Mouse (Mus musculus): ENCODE measurements around the gene Cdkn2d. TPM values are rescaled to one million over a fixed set of nuclear protein-coding genes. Genes with fewer than 3 reads are reported as not detected.
A peak's percentile ranks its signal among the peaks of the same experiment; 100 is the strongest.

Gene Cdkn2d
- 101 and 107 TPM in 2 replicates for polyA plus RNA-seq (2014; fragmentation: Nextera tagmentation; extraction: Ambion mirVana)

DNA sequence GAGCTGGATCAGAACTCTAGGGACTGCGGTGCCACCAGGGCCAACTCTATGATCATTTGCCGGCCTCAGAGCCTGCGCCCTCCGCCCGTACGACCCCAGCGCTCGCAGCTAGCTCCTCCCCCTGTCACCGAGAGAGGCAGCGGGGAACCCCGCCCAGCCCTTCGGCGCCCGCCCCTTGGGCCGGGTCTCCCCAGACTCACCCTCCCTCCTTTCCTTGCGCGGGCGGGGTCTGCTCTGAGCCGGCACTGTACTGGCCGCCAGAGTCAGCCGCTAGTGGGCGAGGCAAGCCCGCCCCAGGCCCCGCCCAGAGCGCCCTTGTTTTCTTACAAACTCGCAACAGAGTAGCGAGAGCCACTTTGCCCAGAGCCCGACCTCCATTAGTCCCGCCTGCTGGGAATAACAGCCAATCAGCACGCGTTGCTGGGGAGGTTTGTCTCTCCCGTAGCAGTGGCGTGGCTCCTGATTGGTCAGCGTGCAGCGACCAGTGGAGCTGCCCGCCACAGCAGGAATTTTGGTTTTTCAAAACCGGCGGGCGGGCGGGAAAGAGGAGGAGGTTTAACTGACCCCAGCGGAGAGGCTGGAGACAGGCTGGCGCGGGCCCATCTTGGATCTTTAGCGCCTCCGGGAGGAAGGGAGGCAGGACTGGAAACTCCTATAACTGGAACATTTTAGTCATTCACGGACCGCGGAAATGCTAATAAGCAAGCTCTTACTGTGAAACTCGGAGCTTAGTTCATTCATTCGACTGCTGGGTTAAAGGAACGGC lies at the start of gene Cdkn2d:
Gene Cdkn2d, minus strand, starts transcription at position 386 of the 766 bp plus-strand sequence.
- ATAC-seq, result peak; percentile 95
- peak within 1 kb of the TSS; percentile 80 for H3K27ac ChIP-seq (ENCODE audit: low read depth, low read length)
- H3K4me1 ChIP-seq (ENCODE audit: control insufficient read depth, insufficient read depth, low read length), result peaks cover 24% of the 10 kb centered on the region
- H3K27me3 ChIP-seq (replicated peaks; ENCODE audit: control insufficient read depth, insufficient read depth, low read length), result no peaks in the 10 kb centered on the region
- peak within 1 kb of the TSS; percentile 84 for H3K9ac ChIP-seq (ENCODE audit: low read length)
- H3K9me3 ChIP-seq (replicated peaks; ENCODE audit: control insufficient read depth, low read length), result no peaks in the 10 kb centered on the region
- under 1% methylated on average over 48 of the region's 51 CpGs for WGBS
- peak within 1 kb of the TSS; percentile 73 for H3K4me3 ChIP-seq (ENCODE audit: low read depth, low read length)
- DNase-seq (ENCODE audit: low spot score), result peak; percentile 100
- no peaks in the 10 kb centered on the region for H3K36me3 ChIP-seq (ENCODE audit: control insufficient read depth, insufficient read depth, low read length)
- H3K4me2 ChIP-seq (ENCODE audit: low read length), result peak within 1 kb of the TSS; percentile 59

DNA sequence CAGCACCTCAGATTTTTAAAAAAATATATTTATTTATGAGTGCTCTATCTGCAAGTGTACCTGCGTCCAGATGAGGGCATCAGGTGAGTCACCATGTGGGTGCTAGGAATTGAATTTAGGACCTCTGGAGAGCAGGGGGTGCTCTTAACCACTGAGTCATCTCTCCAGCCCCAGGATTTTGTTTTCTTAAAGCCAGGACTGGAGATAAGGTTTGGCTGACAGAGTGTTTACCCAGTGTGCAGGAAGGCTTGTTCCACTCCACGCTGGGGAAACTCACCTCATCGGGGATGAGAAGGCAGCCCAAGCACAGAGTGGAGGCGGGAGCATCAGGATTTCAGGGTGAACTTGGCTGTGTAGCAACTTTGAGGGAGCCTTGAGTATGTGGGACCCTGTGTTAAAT lies 49.2 kb upstream of the Cdkn2d start:
- Histone ChIP-seq H3K4me1 (ENCODE audit: control insufficient read depth, insufficient read depth, low read length) (no peaks in the 10 kb centered on the region), H3K27ac (ENCODE audit: low read depth, low read length) (no peak overlapping the region), H3K4me2 (ENCODE audit: low read length) (no peak overlapping the region), H3K4me3 (ENCODE audit: low read depth, low read length) (no peak overlapping the region), H3K9ac (ENCODE audit: low read length) (no peak overlapping the region), H3K9me3 (replicated peaks; ENCODE audit: control insufficient read depth, low read length) (no peaks in the 10 kb centered on the region), H3K27me3 (replicated peaks; ENCODE audit: control insufficient read depth, insufficient read depth, low read length) (no peaks in the 10 kb centered on the region), H3K36me3 (ENCODE audit: control insufficient read depth, insufficient read depth, low read length) (peaks cover 41% of the 10 kb centered on the region)
- DNase-seq (ENCODE audit: low spot score), result no peak
- WGBS, result 94% methylated on average over 4 of the region's 4 CpGs
- ATAC-seq, result no peak

DNA sequence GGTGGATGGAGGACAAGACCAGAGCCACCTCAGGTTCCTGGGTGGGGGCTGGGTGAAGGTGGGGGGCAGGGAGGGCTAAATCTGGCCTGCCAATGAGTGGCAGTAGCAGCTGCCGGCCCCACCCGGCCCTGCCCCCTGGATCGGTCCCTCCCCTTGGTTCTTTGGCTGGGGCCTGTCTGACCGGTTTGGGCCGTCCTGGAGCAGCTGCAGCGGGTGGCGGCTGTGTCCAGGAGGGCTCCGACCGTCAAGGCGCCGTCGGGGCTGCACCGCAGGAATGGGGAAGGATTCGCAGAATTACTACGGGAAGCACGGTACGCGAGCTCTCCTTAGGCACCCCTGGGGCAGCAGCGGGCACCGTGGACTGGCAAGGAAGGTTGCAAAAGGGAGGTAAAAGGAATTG lies 46.4 kb upstream of the Cdkn2d start:
- no peak overlapping the region for H3K4me2 ChIP-seq (ENCODE audit: low read length)
- no peak overlapping the region for H3K4me3 ChIP-seq (ENCODE audit: low read depth, low read length)
- WGBS, result 21% methylated on average over 19 of the region's 20 CpGs
- DNase-seq (ENCODE audit: low spot score), result no peak
- no peak overlapping the region for H3K9ac ChIP-seq (ENCODE audit: low read length)
- peaks cover 22% of the 10 kb centered on the region for H3K36me3 ChIP-seq (ENCODE audit: control insufficient read depth, insufficient read depth, low read length)
- H3K27me3 ChIP-seq (replicated peaks; ENCODE audit: control insufficient read depth, insufficient read depth, low read length), result no peaks in the 10 kb centered on the region
- no peak for ATAC-seq
- 0 out of 2 replicates have a peak, but pooled peaks cover 2% of the 10 kb centered on the region for H3K4me1 ChIP-seq (ENCODE audit: control insufficient read depth, insufficient read depth, low read length)
- H3K27ac ChIP-seq (ENCODE audit: low read depth, low read length), result no peak overlapping the region
- H3K9me3 ChIP-seq (replicated peaks; ENCODE audit: control insufficient read depth, low read length), result no peaks in the 10 kb centered on the region

- Histone ChIP-seq H3K9ac (ENCODE audit: low read length) (no peak overlapping the region), H3K9me3 (replicated peaks; ENCODE audit: control insufficient read depth, low read length) (no peaks in the 10 kb centered on the region), H3K4me2 (ENCODE audit: low read length) (no peak overlapping the region), H3K4me3 (ENCODE audit: low read depth, low read length) (no peak overlapping the region), H3K27ac (ENCODE audit: low read depth, low read length) (no peak overlapping the region), H3K36me3 (ENCODE audit: control insufficient read depth, insufficient read depth, low read length) (peaks cover 10% of the 10 kb centered on the region; the same call in 1 of the 2 replicates), H3K4me1 (ENCODE audit: control insufficient read depth, insufficient read depth, low read length) (0 out of 2 replicates have a peak, but pooled peaks cover 4% of the 10 kb centered on the region), H3K27me3 (replicated peaks; ENCODE audit: control insufficient read depth, insufficient read depth, low read length) (no peaks in the 10 kb centered on the region)
- DNase-seq (ENCODE audit: low spot score) (no peak), ATAC-seq (no peak)
- WGBS, result 73% methylated on average over 8 of the region's 8 CpGs
These were observed 45.3 kb upstream of the Cdkn2d start for GRCm38 (mm10) chr9:21336491-21336890.

- no peaks in the 10 kb centered on the region; the same call in 1 of the 2 replicates for H3K9me3 ChIP-seq (replicated peaks; ENCODE audit: control insufficient read depth, low read length)
- H3K4me1 ChIP-seq (ENCODE audit: control insufficient read depth, insufficient read depth, low read length), result 0 out of 2 replicates have a peak, but pooled peaks cover 4% of the 10 kb centered on the region
- H3K27me3 ChIP-seq (replicated peaks; ENCODE audit: control insufficient read depth, insufficient read depth, low read length), result no peaks in the 10 kb centered on the region
- H3K4me3 ChIP-seq (ENCODE audit: low read depth, low read length), result no peak overlapping the region
- WGBS, result 78% methylated on average over 4 of the region's 4 CpGs
- DNase-seq (ENCODE audit: low spot score) (no peak), ATAC-seq (no peak)
- H3K9ac ChIP-seq (ENCODE audit: low read length), result no peak overlapping the region
- no peak overlapping the region for H3K27ac ChIP-seq (ENCODE audit: low read depth, low read length)
- no peak overlapping the region for H3K4me2 ChIP-seq (ENCODE audit: low read length)
- 0 out of 2 replicates have a peak, but pooled peaks cover 7% of the 10 kb centered on the region for H3K36me3 ChIP-seq (ENCODE audit: control insufficient read depth, insufficient read depth, low read length)
These were observed 44.2 kb upstream of the Cdkn2d start for GRCm38 (mm10) chr9:21335391-21335790.

- no peak overlapping the region for H3K9ac ChIP-seq (ENCODE audit: low read length)
- no peak overlapping the region for H3K4me2 ChIP-seq (ENCODE audit: low read length)
- DNase-seq (ENCODE audit: low spot score) (no peak), ATAC-seq (no peak)
- no peak overlapping the region for H3K4me3 ChIP-seq (ENCODE audit: low read depth, low read length)
- H3K9me3 ChIP-seq (replicated peaks; ENCODE audit: control insufficient read depth, low read length), result no peaks in the 10 kb centered on the region; the same call in 1 of the 2 replicates
- 0 out of 2 replicates have a peak, but pooled peaks cover 1% of the 10 kb centered on the region for H3K36me3 ChIP-seq (ENCODE audit: control insufficient read depth, insufficient read depth, low read length)
- 0 out of 2 replicates have a peak, but pooled peaks cover 4% of the 10 kb centered on the region for H3K4me1 ChIP-seq (ENCODE audit: control insufficient read depth, insufficient read depth, low read length)
- H3K27ac ChIP-seq (ENCODE audit: low read depth, low read length), result no peak overlapping the region
- no peaks in the 10 kb centered on the region for H3K27me3 ChIP-seq (replicated peaks; ENCODE audit: control insufficient read depth, insufficient read depth, low read length)
These were observed 43.5 kb upstream of the Cdkn2d start for GRCm38 (mm10) chr9:21334747-21335146.

DNA sequence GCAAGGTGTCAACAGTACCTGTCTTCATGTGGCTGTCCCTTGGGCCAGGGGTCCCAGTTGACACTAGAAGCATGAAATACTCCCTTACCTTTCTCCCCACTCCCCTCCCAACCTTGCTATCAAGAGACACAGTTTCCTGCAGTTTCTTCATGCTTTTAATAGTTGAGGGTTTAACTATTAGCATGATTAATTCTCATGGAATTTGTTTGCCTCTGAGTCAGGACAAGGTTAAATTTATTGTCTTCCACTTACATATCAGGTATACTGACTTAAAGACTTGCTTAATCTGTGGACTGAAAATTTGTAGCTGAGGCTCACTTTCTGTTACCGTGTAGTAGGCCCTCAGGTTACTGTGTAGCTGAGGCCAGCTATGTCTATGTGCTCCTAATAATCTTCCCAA lies 42.3 kb upstream of the Cdkn2d start:
- Histone ChIP-seq H3K36me3 (ENCODE audit: control insufficient read depth, insufficient read depth, low read length) (no peaks in the 10 kb centered on the region), H3K4me1 (ENCODE audit: control insufficient read depth, insufficient read depth, low read length) (0 out of 2 replicates have a peak, but pooled peaks cover 4% of the 10 kb centered on the region), H3K9ac (ENCODE audit: low read length) (no peak overlapping the region), H3K4me2 (ENCODE audit: low read length) (no peak overlapping the region), H3K4me3 (ENCODE audit: low read depth, low read length) (no peak overlapping the region), H3K27ac (ENCODE audit: low read depth, low read length) (no peak overlapping the region), H3K27me3 (replicated peaks; ENCODE audit: control insufficient read depth, insufficient read depth, low read length) (no peaks in the 10 kb centered on the region), H3K9me3 (replicated peaks; ENCODE audit: control insufficient read depth, low read length) (no peaks in the 10 kb centered on the region; the same call in 1 of the 2 replicates)
- ATAC-seq (no peak), DNase-seq (ENCODE audit: low spot score) (no peak)
- 97% methylated on average over 1 of the region's 1 CpGs for WGBS

DNA sequence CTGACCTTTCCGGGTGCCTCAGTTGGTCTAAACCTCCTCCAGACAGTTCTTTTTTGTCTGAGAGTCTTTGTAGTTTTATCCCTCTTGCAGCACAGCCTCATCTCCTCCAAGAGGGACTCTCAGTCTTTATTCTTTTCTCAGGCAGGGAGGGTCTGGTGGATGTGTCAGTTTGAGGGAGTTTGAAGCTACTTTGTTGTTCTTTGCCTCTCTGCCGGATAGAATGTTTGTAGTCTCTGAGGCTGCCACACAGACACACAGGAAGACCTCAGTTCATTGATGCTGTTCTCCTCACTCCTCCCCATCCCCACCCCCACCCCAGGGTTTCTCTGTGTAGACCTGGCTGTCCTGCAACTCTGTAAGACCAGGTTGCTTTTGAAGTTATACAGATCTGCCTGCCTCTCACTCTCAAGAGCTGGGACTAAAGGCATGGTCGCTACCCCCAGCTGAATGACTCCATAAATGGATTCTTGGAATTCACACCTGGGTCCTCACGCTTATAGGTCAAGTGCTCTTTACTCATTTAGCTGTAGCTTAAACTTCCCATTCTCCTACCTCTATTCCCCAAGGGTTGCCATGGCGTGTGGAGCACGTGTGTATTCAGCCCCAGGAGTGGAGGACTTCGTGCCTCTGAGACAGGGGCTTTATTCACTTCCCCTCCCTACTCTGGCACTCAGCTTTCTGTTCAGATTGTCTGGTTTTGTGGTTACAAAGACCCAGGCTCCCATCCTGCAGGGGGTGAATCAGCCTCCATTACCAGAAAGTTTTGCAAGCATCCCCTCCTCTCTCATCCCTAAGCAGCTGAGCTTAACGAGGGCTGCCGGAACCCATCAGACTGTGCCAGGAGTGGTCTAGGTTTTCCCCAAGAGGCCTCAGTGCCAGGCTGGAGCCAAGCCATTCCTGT lies 41.2 kb upstream of the Cdkn2d start:
- no peaks in the 10 kb centered on the region for H3K36me3 ChIP-seq (ENCODE audit: control insufficient read depth, insufficient read depth, low read length)
- peak; percentile 7 for DNase-seq (ENCODE audit: low spot score)
- H3K9ac ChIP-seq (ENCODE audit: low read length), result no peak overlapping the region
- H3K27me3 ChIP-seq (replicated peaks; ENCODE audit: control insufficient read depth, insufficient read depth, low read length), result no peaks in the 10 kb centered on the region
- peak; percentile 48; the same call in 1 of the 2 replicates for ATAC-seq
- H3K4me3 ChIP-seq (ENCODE audit: low read depth, low read length), result no peak overlapping the region
- H3K4me1 ChIP-seq (ENCODE audit: control insufficient read depth, insufficient read depth, low read length), result 0 out of 2 replicates have a peak, but pooled peaks cover 4% of the 10 kb centered on the region
- 0 out of 2 replicates have a peak overlapping the region, but pooled peaks have one; percentile 15 for H3K27ac ChIP-seq (ENCODE audit: low read depth, low read length)
- H3K4me2 ChIP-seq (ENCODE audit: low read length), result no peak overlapping the region
- WGBS, result 27% methylated on average over 9 of the region's 9 CpGs
- no peaks in the 10 kb centered on the region; the same call in 1 of the 2 replicates for H3K9me3 ChIP-seq (replicated peaks; ENCODE audit: control insufficient read depth, low read length)

Data from forebrain, embryonic 14.5 days (tissue).